Mouse (Mus musculus) large intestine, adult 2 months (tissue): ENCODE measurements around the gene Zfp729b. TPM values are rescaled to one million over a fixed set of nuclear protein-coding genes. Genes with fewer than 3 reads are reported as not detected.

Source experiments
- DNase-seq: peaks from one replicate; pipeline ENCODE4 v3.0.0-alpha.2; 2012; ENCODE audit warnings: low read depth, low spot score
- WGBS: fragments of 180-500 bp; shearing (Covaris S2); methylation state at CpG from one replicate; pipeline ENCODE4 v1.1.7; 2018; 5-methylcytosine and 5-hydroxymethylcytosine counted together
- polyA plus RNA-seq: library from polyadenylated mRNA; depleted of rRNA; stranded (reverse); fragments of >200 nt; gene quantifications from 2 replicates; pipeline ENCODE4 v1.2.3, GENCODE M21; 2012; rRNA removed

Gene Zfp729b
- 0.38 and 0.58 TPM in 2 replicates for polyA plus RNA-seq

DNA sequence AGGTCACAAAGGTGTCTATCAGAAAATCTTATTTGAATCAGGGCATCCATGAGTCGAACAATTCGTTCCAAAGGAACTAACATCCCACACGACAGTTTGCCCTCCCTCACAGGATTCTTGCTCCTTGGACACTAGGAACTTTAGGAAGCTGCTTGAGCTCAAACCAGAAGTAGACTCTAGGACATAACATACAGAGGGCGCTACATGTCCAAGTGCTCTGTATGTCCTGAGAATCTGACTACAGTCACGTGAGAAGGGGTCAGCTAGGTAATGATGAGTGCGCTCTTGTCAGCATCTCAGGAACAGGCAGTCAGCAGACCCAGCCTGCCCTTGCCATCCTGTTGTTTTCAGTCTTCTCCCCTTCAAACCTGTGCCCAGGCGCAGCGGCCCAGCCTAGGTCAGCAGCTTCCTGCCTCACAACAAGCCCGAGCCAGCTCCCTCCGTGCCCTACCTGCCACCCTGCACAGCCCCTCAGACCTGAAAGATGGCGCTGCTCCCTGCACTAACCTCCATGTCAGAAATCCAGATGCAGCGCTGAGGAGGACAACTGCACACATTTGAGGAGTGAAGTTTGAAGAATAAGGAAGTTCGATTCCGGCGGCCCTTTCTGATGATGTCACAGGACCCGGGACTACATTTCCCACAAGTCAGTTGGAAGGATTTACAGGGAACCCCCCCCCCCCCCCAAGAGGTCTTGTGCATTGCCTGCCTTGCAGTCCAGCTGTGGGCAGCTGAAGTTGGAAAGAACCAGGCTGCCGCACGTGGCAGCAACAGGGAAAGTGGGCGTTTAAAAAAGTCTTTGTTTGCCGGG is at the start of gene Zfp729b:
Gene Zfp729b (minus strand): TSS at position 642 of the 811 bp plus-strand sequence.
- DNase-seq, result peak; percentile 78
- 1% methylated on average over 20 of the region's 20 CpGs for WGBS

GRCm38 (mm10) chr13:67652496-67652895 is 43.0 kb upstream of the Zfp729b start:
- DNase-seq, result no peak
- 50% methylated on average over 3 of the region's 3 CpGs for WGBS

DNA sequence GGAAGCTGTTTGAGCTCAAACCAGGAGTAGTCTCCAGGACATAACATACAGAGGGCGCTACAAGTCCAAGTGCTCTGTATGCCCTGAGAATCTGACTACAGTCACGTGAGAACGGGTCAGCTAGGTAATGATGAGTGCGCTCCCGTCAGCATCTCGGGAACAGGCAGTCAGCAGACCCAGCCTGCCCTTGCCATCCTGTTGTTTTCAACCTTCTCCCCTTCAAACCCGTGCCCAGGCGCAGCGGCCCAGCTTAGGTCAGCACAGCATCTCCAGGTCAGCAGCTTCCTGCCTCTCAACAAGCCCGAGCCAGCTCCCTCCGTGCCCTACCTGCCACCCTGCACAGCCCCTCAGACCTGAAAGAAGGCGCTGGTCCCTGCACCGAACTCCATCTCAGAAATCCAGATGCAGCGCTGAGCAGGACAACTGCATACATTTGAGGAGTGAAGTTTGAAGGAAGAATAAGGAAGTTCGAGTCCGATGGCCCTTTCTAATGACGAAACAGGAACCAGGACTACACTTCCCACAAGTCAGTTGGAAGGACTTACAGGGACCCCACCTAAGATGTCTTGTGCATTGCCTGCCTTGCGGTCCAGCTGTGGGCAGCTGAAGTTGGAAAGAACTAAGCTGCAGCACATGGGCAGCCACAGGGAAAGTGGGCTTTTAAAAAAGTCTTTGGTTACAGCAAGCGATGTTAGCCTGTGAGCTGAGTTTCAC is 27.9 kb upstream of the Zfp729b start, which contains the start of the genes Gm49345 and Zfp729a:
Gene Gm49345 (minus strand): TSS at position 476 of the 714 bp plus-strand sequence.
Gene Zfp729a (minus strand): TSS at position 498 of the 714 bp plus-strand sequence.
- DNase-seq, result peak; percentile 84
- under 1% methylated on average over 19 of the region's 19 CpGs for WGBS

DNA sequence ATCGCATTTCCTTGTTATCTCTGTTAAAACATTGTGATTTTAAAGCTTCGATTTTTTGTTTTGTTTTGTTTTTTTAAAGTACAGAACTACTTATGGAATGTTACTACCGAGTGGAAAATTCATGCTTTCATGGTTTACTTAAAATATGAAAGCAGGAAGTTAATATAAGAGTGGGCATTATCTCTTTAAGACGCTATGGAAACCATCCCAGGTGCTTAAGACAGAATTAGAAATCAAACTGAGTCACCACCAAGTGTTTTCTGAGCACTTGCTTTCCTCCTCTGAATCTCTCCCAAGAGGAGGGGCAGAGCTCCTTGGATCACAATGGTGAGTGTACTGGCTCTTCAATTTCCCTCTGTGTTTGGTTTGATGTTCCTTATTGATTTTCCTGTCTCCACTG is 601 bp upstream of the Zfp729b start:
- no peak for DNase-seq
- WGBS, result 72% methylated on average over 4 of the region's 4 CpGs

- 69% methylated on average over 5 of the region's 5 CpGs for WGBS
- no peak for DNase-seq
Measured at GRCm38 (mm10) chr13:67572591-67573189, 36.8 kb downstream of the Zfp729b start.

DNA sequence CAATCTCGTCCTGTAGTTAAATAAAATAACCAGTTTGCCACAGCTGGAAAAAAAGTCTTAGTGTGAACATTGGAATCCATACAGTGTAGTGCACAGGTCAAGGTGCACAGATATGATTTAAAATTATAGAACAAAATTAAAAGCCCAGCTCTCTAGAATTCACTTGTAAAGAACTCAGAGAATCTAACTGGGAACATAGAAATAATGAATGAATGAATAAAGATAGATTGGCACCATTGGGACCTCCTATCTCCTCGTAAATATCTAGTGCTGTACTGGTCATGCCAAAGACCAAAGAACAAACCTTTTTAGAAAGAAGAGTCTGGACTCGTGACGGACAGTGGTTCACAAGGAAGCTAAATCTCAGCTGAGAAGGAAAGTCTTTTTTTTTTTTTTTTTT is 55.8 kb downstream of the Zfp729b start, which contains the start of gene Zfp748:
Gene Zfp748 (minus strand): TSS at position 101 of the 400 bp plus-strand sequence.
- no peak for DNase-seq
- WGBS, result 73% methylated on average over 4 of the region's 4 CpGs

GRCm38 (mm10) chr13:67552505-67553346 is 56.8 kb downstream of the Zfp729b start:
- peak; percentile 90 for DNase-seq
- WGBS, result under 1% methylated on average over 44 of the region's 44 CpGs

DNA sequence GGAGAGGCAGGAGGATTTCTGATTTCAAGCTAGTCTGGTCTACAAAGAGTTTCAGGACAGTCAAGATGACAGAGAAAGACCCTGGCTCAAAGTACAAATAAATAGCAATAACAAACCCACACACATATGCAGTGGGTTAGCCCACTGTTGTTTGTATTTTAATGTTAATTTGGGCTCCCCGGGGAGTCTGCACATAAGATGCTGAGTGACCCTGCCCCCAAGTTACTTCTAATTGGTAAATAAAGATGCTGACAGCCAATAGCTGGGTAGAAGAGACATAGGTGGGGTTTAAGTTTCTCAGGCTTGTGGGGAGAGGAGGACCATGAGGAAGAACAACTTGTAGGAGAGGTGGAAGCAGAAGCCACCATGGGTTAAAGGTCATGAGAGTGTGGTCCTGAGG is 63.6 kb downstream of the Zfp729b start:
- no peak for DNase-seq
- WGBS, result 94% methylated on average over 1 of the region's 1 CpGs

Other genes starting within 250 kb of the Zfp729b start
- not detected in 2 replicates for gene Gm28044, start 249.2 kb downstream of the Zfp729b start, polyA plus RNA-seq
- gene Zfp953, start 249.1 kb downstream of the Zfp729b start, polyA plus RNA-seq, result 0.38 and 0.42 TPM in 2 replicates
- 0.25 TPM in 1 of 2 replicates, not detected in the other for gene Gm28041, start 234.0 kb downstream of the Zfp729b start, polyA plus RNA-seq
- 0.27 and 0.31 TPM in 2 replicates for gene Zfp456, start 233.9 kb downstream of the Zfp729b start, polyA plus RNA-seq
- gene Zfp429, start 209.9 kb downstream of the Zfp729b start, polyA plus RNA-seq, result 2.8 and 5.0 TPM in 2 replicates
- gene Zfp459, start 188.3 kb downstream of the Zfp729b start, polyA plus RNA-seq, result 0.49 and 0.74 TPM in 2 replicates
- gene Zfp874a, start 158.1 kb downstream of the Zfp729b start, polyA plus RNA-seq, result 0.43 and 0.82 TPM in 2 replicates
- 0.58 and 2.4 TPM in 2 replicates for gene Zfp874b, start 125.4 kb downstream of the Zfp729b start, polyA plus RNA-seq
- gene Zfp58, start 109.2 kb downstream of the Zfp729b start, polyA plus RNA-seq, result 0.69 and 1.2 TPM in 2 replicates
- not detected in 2 replicates for gene Gm26965, start 83.6 kb downstream of the Zfp729b start, polyA plus RNA-seq
- gene Zfp87, start 83.5 kb downstream of the Zfp729b start, polyA plus RNA-seq, result 11.9 and 21.7 TPM in 2 replicates
- gene Zfp748, start 55.9 kb downstream of the Zfp729b start, polyA plus RNA-seq, result 0.99 and 2.7 TPM in 2 replicates
- gene Gm49345, start 28.1 kb upstream of the Zfp729b start, polyA plus RNA-seq, result 0.18 TPM in 1 of 2 replicates, not detected in the other
- 0.75 and 1.3 TPM in 2 replicates for gene Zfp729a, start 28.1 kb upstream of the Zfp729b start, polyA plus RNA-seq
- gene Zfp738, start 77.4 kb upstream of the Zfp729b start, polyA plus RNA-seq, result 1.7 and 5.0 TPM in 2 replicates
- 0.58 and 1.1 TPM in 2 replicates for gene Zfp65, start 119.5 kb upstream of the Zfp729b start, polyA plus RNA-seq
- 0.43 and 0.52 TPM in 2 replicates for gene Zfp85, start 145.5 kb upstream of the Zfp729b start, polyA plus RNA-seq
- gene Zfp493, start 170.0 kb upstream of the Zfp729b start, polyA plus RNA-seq, result 0.62 and 1.2 TPM in 2 replicates
- 0.51 and 0.60 TPM in 2 replicates for gene Zfp273, start 204.0 kb upstream of the Zfp729b start, polyA plus RNA-seq
- gene Gm10037, start 221.4 kb upstream of the Zfp729b start, polyA plus RNA-seq, result 0.47 TPM in 1 of 2 replicates, not detected in the other